Mouse (Mus musculus): ENCODE data around the gene Olfr827. TPM values are rescaled to one million over a fixed set of nuclear protein-coding genes. Genes with fewer than 3 reads are reported as not detected.

Gene Olfr827
- total RNA-seq (2015; ENCODE audit: low replicate concordance) (not detected in 2 replicates), total RNA-seq (2017; ENCODE audit: low replicate concordance) (not detected in 2 replicates)

- ATAC-seq (replicated peaks; ENCODE audit: low FRiP score, poor library complexity, severe bottlenecking): no peak
These were observed at the start of gene Olfr827 for GRCm38 (mm10) chr10:130214303-130214702. Olfr827 (minus strand) TSS chr10:130214403.

- no peak for ATAC-seq (replicated peaks; ENCODE audit: low FRiP score, poor library complexity, severe bottlenecking)
These were observed 49.0 kb upstream of the Olfr827 start for GRCm38 (mm10) chr10:130263203-130263602.

- no peak for ATAC-seq (replicated peaks; ENCODE audit: low FRiP score, poor library complexity, severe bottlenecking)
These were observed 45.3 kb upstream of the Olfr827 start for GRCm38 (mm10) chr10:130259483-130259882.

GRCm38 (mm10) chr10:130244271-130244670 is 30.1 kb upstream of the Olfr827 start:
- ATAC-seq (replicated peaks; ENCODE audit: low FRiP score, poor library complexity, severe bottlenecking): no peak

GRCm38 (mm10) chr10:130238318-130239209 is 24.4 kb upstream of the Olfr827 start:
- ATAC-seq (replicated peaks; ENCODE audit: low FRiP score, poor library complexity, severe bottlenecking): no peak

GRCm38 (mm10) chr10:130234576-130234975 is 20.4 kb upstream of the Olfr827 start:
- no peak for ATAC-seq (replicated peaks; ENCODE audit: low FRiP score, poor library complexity, severe bottlenecking)

GRCm38 (mm10) chr10:130232117-130232516 is 17.9 kb upstream of the Olfr827 start:
- no peak for ATAC-seq (replicated peaks; ENCODE audit: low FRiP score, poor library complexity, severe bottlenecking)

GRCm38 (mm10) chr10:130229584-130229983 is 15.4 kb upstream of the Olfr827 start:
- no peak for ATAC-seq (replicated peaks; ENCODE audit: low FRiP score, poor library complexity, severe bottlenecking)

GRCm38 (mm10) chr10:130228246-130228645 is 14.0 kb upstream of the Olfr827 start:
- ATAC-seq (replicated peaks; ENCODE audit: low FRiP score, poor library complexity, severe bottlenecking): peak; percentile 74

- ATAC-seq (replicated peaks; ENCODE audit: low FRiP score, poor library complexity, severe bottlenecking): no peak
These were observed 10.8 kb upstream of the Olfr827 start for GRCm38 (mm10) chr10:130225034-130225433.

- ATAC-seq (replicated peaks; ENCODE audit: low FRiP score, poor library complexity, severe bottlenecking): no peak
These were observed 30.1 kb downstream of the Olfr827 start, which contains the start of gene Olfr826 for GRCm38 (mm10) chr10:130184086-130184485. Olfr826 (minus strand) TSS chr10:130184186.

- no peak for ATAC-seq (replicated peaks; ENCODE audit: low FRiP score, poor library complexity, severe bottlenecking)
These were observed 47.5 kb downstream of the Olfr827 start, which contains the start of gene Olfr825 for GRCm38 (mm10) chr10:130166666-130167065. Olfr825 (minus strand) TSS chr10:130166766.

- ATAC-seq (replicated peaks; ENCODE audit: low FRiP score, poor library complexity, severe bottlenecking): no peak
These were observed 49.0 kb downstream of the Olfr827 start for GRCm38 (mm10) chr10:130165196-130165595.

Other genes with a start within 250 kb of the Olfr827 start
- gene Olfr819, start 247.1 kb downstream of the Olfr827 start, total RNA-seq (2015; ENCODE audit: low replicate concordance): not detected in 2 replicates
- gene Olfr819, start 247.1 kb downstream of the Olfr827 start, total RNA-seq (2017; ENCODE audit: low replicate concordance): not detected in 2 replicates
- gene Olfr247, start 238.3 kb downstream of the Olfr827 start, total RNA-seq (2015; ENCODE audit: low replicate concordance): not detected in 2 replicates
- not detected in 2 replicates for gene Olfr247, start 238.3 kb downstream of the Olfr827 start, total RNA-seq (2017; ENCODE audit: low replicate concordance)
- gene Gm10310, start 229.3 kb downstream of the Olfr827 start, total RNA-seq (2015; ENCODE audit: low replicate concordance): not detected in 2 replicates
- not detected in 2 replicates for gene Gm10310, start 229.3 kb downstream of the Olfr827 start, total RNA-seq (2017; ENCODE audit: low replicate concordance)
- not detected in 2 replicates for gene Olfr820, start 201.8 kb downstream of the Olfr827 start, total RNA-seq (2015; ENCODE audit: low replicate concordance)
- gene Olfr820, start 201.8 kb downstream of the Olfr827 start, total RNA-seq (2017; ENCODE audit: low replicate concordance): not detected in 2 replicates
- not detected in 2 replicates for gene Olfr821, start 184.1 kb downstream of the Olfr827 start, total RNA-seq (2015; ENCODE audit: low replicate concordance)
- not detected in 2 replicates for gene Olfr821, start 184.1 kb downstream of the Olfr827 start, total RNA-seq (2017; ENCODE audit: low replicate concordance)
- not detected in 2 replicates for gene Olfr822, start 143.2 kb downstream of the Olfr827 start, total RNA-seq (2015; ENCODE audit: low replicate concordance)
- gene Olfr822, start 143.2 kb downstream of the Olfr827 start, total RNA-seq (2017; ENCODE audit: low replicate concordance): not detected in 2 replicates
- not detected in 2 replicates for gene Olfr823, start 99.0 kb downstream of the Olfr827 start, total RNA-seq (2015; ENCODE audit: low replicate concordance)
- not detected in 2 replicates for gene Olfr823, start 99.0 kb downstream of the Olfr827 start, total RNA-seq (2017; ENCODE audit: low replicate concordance)
- not detected in 2 replicates for gene Olfr824, start 84.4 kb downstream of the Olfr827 start, total RNA-seq (2015; ENCODE audit: low replicate concordance)
- not detected in 2 replicates for gene Olfr824, start 84.4 kb downstream of the Olfr827 start, total RNA-seq (2017; ENCODE audit: low replicate concordance)
- gene Olfr825, start 47.6 kb downstream of the Olfr827 start, total RNA-seq (2015; ENCODE audit: low replicate concordance): not detected in 2 replicates
- not detected in 2 replicates for gene Olfr825, start 47.6 kb downstream of the Olfr827 start, total RNA-seq (2017; ENCODE audit: low replicate concordance)
- not detected in 2 replicates for gene Olfr826, start 30.2 kb downstream of the Olfr827 start, total RNA-seq (2015; ENCODE audit: low replicate concordance)
- gene Olfr826, start 30.2 kb downstream of the Olfr827 start, total RNA-seq (2017; ENCODE audit: low replicate concordance): not detected in 2 replicates
- gene Neurod4, start 65.8 kb upstream of the Olfr827 start, total RNA-seq (2015; ENCODE audit: low replicate concordance): not detected in 2 replicates
- gene Neurod4, start 65.8 kb upstream of the Olfr827 start, total RNA-seq (2017; ENCODE audit: low replicate concordance): not detected in 2 replicates
- 4.7 and 12.6 TPM in 2 replicates for gene Tespa1, start 108.5 kb upstream of the Olfr827 start, total RNA-seq (2015; ENCODE audit: low replicate concordance)
- 3.3 and 9.2 TPM in 2 replicates for gene Tespa1, start 108.5 kb upstream of the Olfr827 start, total RNA-seq (2017; ENCODE audit: low replicate concordance)
- not detected in 2 replicates for gene Vmn2r84, start 179.9 kb upstream of the Olfr827 start, total RNA-seq (2015; ENCODE audit: low replicate concordance)
- gene Vmn2r84, start 179.9 kb upstream of the Olfr827 start, total RNA-seq (2017; ENCODE audit: low replicate concordance): not detected in 2 replicates
- gene Vmn2r85, start 215.3 kb upstream of the Olfr827 start, total RNA-seq (2015; ENCODE audit: low replicate concordance): not detected in 2 replicates
- gene Vmn2r85, start 215.3 kb upstream of the Olfr827 start, total RNA-seq (2017; ENCODE audit: low replicate concordance): not detected in 2 replicates
- gene Vmn2r86, start 241.6 kb upstream of the Olfr827 start, total RNA-seq (2015; ENCODE audit: low replicate concordance): not detected in 2 replicates
- gene Vmn2r86, start 241.6 kb upstream of the Olfr827 start, total RNA-seq (2017; ENCODE audit: low replicate concordance): not detected in 2 replicates